Mouse (Mus musculus) forebrain, postnatal 0 days (tissue): ENCODE data around the gene Unc13c. TPM values are rescaled to one million over a fixed set of nuclear protein-coding genes. Genes with fewer than 3 reads are reported as not detected.
A peak's percentile ranks its signal among the peaks of the same experiment; 100 is the strongest.

ENCODE experiments used
- ATAC-seq: fragments of 200-750 bp; cut with Nextera tagmentation; 2 replicates; pipeline ENCODE4 v1.8.0; 2017; ENCODE audit warnings: mild to moderate bottlenecking, moderate library complexity
- DNase-seq: peaks from one replicate; pipeline ENCODE4 v3.0.0-alpha.2; 2015
- H3K27ac ChIP-seq: fragments of 300-500 bp; sonication (generic); 2 replicates; pipeline ENCODE4 v1.5.1; 2014; ENCODE audit warnings: low read depth, mild to moderate bottlenecking, antibody characterized with exemption, low read length, moderate library complexity, mixed read lengths
- H3K27me3 ChIP-seq: fragments of 300-500 bp; sonication (generic); 2 replicates; pipeline ENCODE4 v1.6.1; 2014; ENCODE audit warnings: mild to moderate bottlenecking, low read length, mixed read lengths; ENCODE audit not compliant: insufficient read depth
- H3K36me3 ChIP-seq: fragments of 300-500 bp; sonication (generic); 2 replicates; pipeline ENCODE4 v1.6.1; 2014; ENCODE audit warnings: mild to moderate bottlenecking, moderate library complexity; ENCODE audit not compliant: insufficient read depth
- H3K4me1 ChIP-seq: fragments of 300-500 bp; sonication (generic); 2 replicates; pipeline ENCODE4 v1.6.1; 2014; ENCODE audit warnings: antibody characterized with exemption; ENCODE audit not compliant: insufficient read depth
- H3K4me2 ChIP-seq: fragments of 300-500 bp; sonication (generic); 2 replicates; pipeline ENCODE4 v1.6.1; 2014; ENCODE audit warnings: low read depth, mild to moderate bottlenecking, moderate library complexity
- H3K4me3 ChIP-seq: fragments of 300-500 bp; sonication (generic); 2 replicates; pipeline ENCODE4 v1.5.1; 2014; ENCODE audit warnings: low read depth, low read length, mixed read lengths
- H3K9ac ChIP-seq: fragments of 300-500 bp; sonication (generic); 2 replicates; pipeline ENCODE4 v1.6.1; 2014; ENCODE audit warnings: mild to moderate bottlenecking
- H3K9me3 ChIP-seq: fragments of 300-500 bp; sonication (generic); 2 replicates; pipeline ENCODE4 v1.6.1; 2016; ENCODE audit warnings: low read length
- CTCF ChIP-seq: sonication (generic); IDR thresholded peaks from 2 replicates; pipeline ENCODE4 v1.5.1; 2016; ENCODE audit warnings: antibody characterized with exemption, control low read depth, low read depth
- WGBS: fragments of 180-500 bp; shearing (Covaris S2); extraction: QIAGEN DNeasy Blood & Tissue Kit; methylation state at CpG from one replicate; pipeline ENCODE4 v1.1.7; 2014; 5-methylcytosine and 5-hydroxymethylcytosine counted together
- polyA plus RNA-seq: library from polyadenylated mRNA; unstranded; fragments of >200 nt; fragmentation: Nextera tagmentation; extraction: Ambion mirVana; gene quantifications from 2 replicates; pipeline ENCODE4 v1.2.1, GENCODE M21; 2015
- total RNA-seq: library from RNA; depleted of rRNA; stranded (reverse); fragments of >200 nt; gene quantifications from 2 replicates; pipeline ENCODE4 v1.2.3, GENCODE M21; 2014

Unc13c gene
- total and polyA plus RNA-seq, 2 experiments from 2014 or later, result 3.8 to 11.8 TPM

GRCm38 (mm10) chr9:73774616-73775015 is 194.2 kb downstream of the Unc13c start:
- no peak for TF ChIP-seq CTCF
- H3K4me3 ChIP-seq, result no peak overlapping the region
- ATAC-seq, result no peak

GRCm38 (mm10) chr9:73755185-73755584 is 213.6 kb downstream of the Unc13c start:
- no peak for DNase-seq
- WGBS, result 61% methylated on average over 2 of the region's 2 CpGs
- TF ChIP-seq CTCF, result no peak

More at GRCm38 (mm10) chr9:73774616-73775015, 194.2 kb downstream of the Unc13c start:
- H3K9ac ChIP-seq, result no peak overlapping the region
- H3K27ac ChIP-seq, result no peak overlapping the region
- H3K4me1 ChIP-seq, result no peaks in the 10 kb centered on the region
- WGBS, result 55% methylated on average over 4 of the region's 4 CpGs
- no peaks in the 10 kb centered on the region for H3K27me3 ChIP-seq
- H3K36me3 ChIP-seq, result no peaks in the 10 kb centered on the region
- no peak overlapping the region for H3K4me2 ChIP-seq
- H3K9me3 ChIP-seq, result no peaks in the 10 kb centered on the region
- no peak for DNase-seq

GRCm38 (mm10) chr9:73753480-73753879 is 215.3 kb downstream of the Unc13c start:
- Histone ChIP-seq H3K4me3 (no peak overlapping the region), H3K36me3 (no peaks in the 10 kb centered on the region), H3K4me1 (no peaks in the 10 kb centered on the region), H3K9me3 (no peaks in the 10 kb centered on the region), H3K27me3 (no peaks in the 10 kb centered on the region), H3K4me2 (no peak overlapping the region), H3K27ac (no peak overlapping the region), H3K9ac (no peak overlapping the region)
- WGBS, result 60% methylated on average over 3 of the region's 3 CpGs
- ATAC-seq (no peak), DNase-seq (no peak)
- no peak for TF ChIP-seq CTCF

More at GRCm38 (mm10) chr9:73755185-73755584, 213.6 kb downstream of the Unc13c start:
- ATAC-seq, result no peak
- Histone ChIP-seq H3K4me1 (no peaks in the 10 kb centered on the region), H3K4me2 (no peak overlapping the region), H3K27ac (no peak overlapping the region), H3K27me3 (no peaks in the 10 kb centered on the region), H3K9ac (no peak overlapping the region), H3K9me3 (no peaks in the 10 kb centered on the region), H3K36me3 (no peaks in the 10 kb centered on the region), H3K4me3 (no peak overlapping the region)

GRCm38 (mm10) chr9:73751344-73751743 is 217.4 kb downstream of the Unc13c start:
- Histone ChIP-seq H3K27ac (no peak overlapping the region), H3K4me2 (no peak overlapping the region), H3K36me3 (no peaks in the 10 kb centered on the region), H3K4me1 (no peaks in the 10 kb centered on the region), H3K27me3 (no peaks in the 10 kb centered on the region), H3K9ac (no peak overlapping the region), H3K9me3 (no peaks in the 10 kb centered on the region), H3K4me3 (no peak overlapping the region)
- WGBS, result 39% methylated on average over 1 of the region's 1 CpGs
- ATAC-seq, result no peak
- no peak for TF ChIP-seq CTCF
- DNase-seq, result no peak

- Histone ChIP-seq H3K36me3 (no peaks in the 10 kb centered on the region), H3K4me2 (no peak overlapping the region), H3K9me3 (no peaks in the 10 kb centered on the region), H3K27ac (no peak overlapping the region), H3K27me3 (no peaks in the 10 kb centered on the region), H3K9ac (no peak overlapping the region), H3K4me1 (no peaks in the 10 kb centered on the region), H3K4me3 (no peak overlapping the region)
- 73% methylated on average over 7 of the region's 7 CpGs for WGBS
- ATAC-seq, result no peak
- TF ChIP-seq CTCF, result no peak
- no peak for DNase-seq
These were observed 234.3 kb downstream of the Unc13c start for GRCm38 (mm10) chr9:73734446-73734845.

- H3K4me2 ChIP-seq, result no peak overlapping the region
- no peak overlapping the region for H3K9ac ChIP-seq
- WGBS, result 34% methylated on average over 6 of the region's 6 CpGs
- DNase-seq (peak; percentile 45), ATAC-seq (peak; percentile 62)
- H3K4me1 ChIP-seq, result no peaks in the 10 kb centered on the region
- 0 out of 2 replicates have a peak, but pooled peaks have one; percentile 3 for TF ChIP-seq CTCF
- H3K4me3 ChIP-seq, result no peak overlapping the region
- H3K9me3 ChIP-seq, result no peaks in the 10 kb centered on the region
- no peak overlapping the region for H3K27ac ChIP-seq
- H3K27me3 ChIP-seq, result no peaks in the 10 kb centered on the region
- H3K36me3 ChIP-seq, result no peaks in the 10 kb centered on the region
These were observed 242.8 kb downstream of the Unc13c start for GRCm38 (mm10) chr9:73725717-73726662.

GRCm38 (mm10) chr9:73724776-73725175 is 244.0 kb downstream of the Unc13c start:
- Histone ChIP-seq H3K4me1 (no peaks in the 10 kb centered on the region), H3K36me3 (no peaks in the 10 kb centered on the region), H3K27me3 (no peaks in the 10 kb centered on the region), H3K27ac (no peak overlapping the region), H3K9me3 (no peaks in the 10 kb centered on the region), H3K4me3 (no peak overlapping the region), H3K4me2 (no peak overlapping the region), H3K9ac (no peak overlapping the region)
- 84% methylated on average over 4 of the region's 4 CpGs for WGBS
- TF ChIP-seq CTCF, result no peak
- ATAC-seq, result no peak
- DNase-seq, result no peak
